Mouse (Mus musculus): ENCODE data around the gene Zfp710. TPM values are rescaled to one million over a fixed set of nuclear protein-coding genes. Genes with fewer than 3 reads are reported as not detected.

The Zfp710 gene
- total and polyA plus RNA-seq, 3 experiments = 14.8 to 19.1 TPM; not detected in 1

- no peak overlapping the region for H3K4me3 ChIP-seq (ENCODE audit: control insufficient read depth in 1 of 2, insufficient read depth in 1 of 2, low read depth in 2 of 2, low read length in 2 of 2)
- no peak overlapping the region for H3K27ac ChIP-seq (ENCODE audit: control insufficient read depth, low read depth, low read length)
- no peaks in the 10 kb centered on the region for H3K27me3 ChIP-seq (ENCODE audit: control insufficient read depth in 1 of 2, insufficient read depth in 2 of 2, low read length in 2 of 2)
- TF ChIP-seq ELF1 (IDR thresholded peaks at IDR 0.05; ENCODE audit: low read depth, low read length) = no peak
- TF ChIP-seq TCF12 (IDR thresholded peaks at IDR 0.05; ENCODE audit: low read depth, low read length) = no peak
- TF ChIP-seq USF1 (IDR thresholded peaks at IDR 0.05; ENCODE audit: low read depth, low read length) = no peak
- TF ChIP-seq MAX (IDR thresholded peaks at IDR 0.05; ENCODE audit: low read length) = no peak
- no peak for TF ChIP-seq MEF2A (IDR thresholded peaks at IDR 0.05; ENCODE audit: extremely low read depth, insufficient replicate concordance, low read depth, low read length, poor library complexity, severe bottlenecking)
- no peak for DNase-seq (ENCODE audit: low read depth, low spot score)
- peaks cover 2 to 3% of the 10 kb centered on the region in 2 experiments; a peak in 3 of 4 replicates for H3K4me1 ChIP-seq (ENCODE audit: control insufficient read depth in 1 of 2, insufficient read depth in 2 of 2, low read length in 2 of 2)
- no peaks in the 10 kb centered on the region for H3K9me3 ChIP-seq (replicated peaks; ENCODE audit: insufficient read depth, low read length)
- H3K36me3 ChIP-seq (ENCODE audit: control insufficient read depth in 1 of 2, insufficient read depth in 2 of 2, low read length in 2 of 2) = peaks cover 0 to 4% of the 10 kb centered on the region in 2 experiments; a peak in 2 of 4 replicates
- H3K79me2 ChIP-seq (ENCODE audit: control insufficient read depth, insufficient read depth, low read length, poor library complexity) = peaks cover 2% of the 10 kb centered on the region
- H3K9ac ChIP-seq (ENCODE audit: control insufficient read depth, low read depth, low read length, poor library complexity, severe bottlenecking) = no peak overlapping the region
Measured at GRCm38 (mm10) chr7:80051835-80052234, 27.2 kb downstream of the Zfp710 start.

GRCm38 (mm10) chr7:80052261-80052660 lies 27.6 kb downstream of the Zfp710 start:
- Histone ChIP-seq H3K4me3 (ENCODE audit: control insufficient read depth in 1 of 2, insufficient read depth in 1 of 2, low read depth in 2 of 2, low read length in 2 of 2) (no peak overlapping the region), H3K79me2 (ENCODE audit: control insufficient read depth, insufficient read depth, low read length, poor library complexity) (peaks cover 2% of the 10 kb centered on the region), H3K4me1 (ENCODE audit: control insufficient read depth in 1 of 2, insufficient read depth in 2 of 2, low read length in 2 of 2) (peaks cover 6 to 7% of the 10 kb centered on the region in 2 experiments; a peak in 3 of 4 replicates), H3K36me3 (ENCODE audit: control insufficient read depth in 1 of 2, insufficient read depth in 2 of 2, low read length in 2 of 2) (peaks cover 0 to 8% of the 10 kb centered on the region in 2 experiments; a peak in 2 of 4 replicates), H3K9me3 (replicated peaks; ENCODE audit: insufficient read depth, low read length) (no peaks in the 10 kb centered on the region), H3K27me3 (ENCODE audit: control insufficient read depth in 1 of 2, insufficient read depth in 2 of 2, low read length in 2 of 2) (no peaks in the 10 kb centered on the region), H3K9ac (ENCODE audit: control insufficient read depth, low read depth, low read length, poor library complexity, severe bottlenecking) (no peak overlapping the region), H3K27ac (ENCODE audit: control insufficient read depth, low read depth, low read length) (no peak overlapping the region)
- TF ChIP-seq E2F4 (IDR thresholded peaks at IDR 0.05; ENCODE audit: borderline replicate concordance, low read depth, low read length) = no peak
- no peak for TF ChIP-seq MYB (IDR thresholded peaks at IDR 0.05; ENCODE audit: low read depth, low read length)
- TF ChIP-seq ZMIZ1 (IDR thresholded peaks at IDR 0.05; ENCODE audit: low read depth, low read length) = no peak
- no peak for TF ChIP-seq JUND (IDR thresholded peaks at IDR 0.05; ENCODE audit: low read depth, low read length)
- TF ChIP-seq MYC (IDR thresholded peaks at IDR 0.05; ENCODE audit: low read depth, low read length) = no peak
- no peak for TF ChIP-seq ZNF384 (IDR thresholded peaks at IDR 0.05; ENCODE audit: low read depth, low read length)
- TF ChIP-seq NELFE (IDR thresholded peaks at IDR 0.05; ENCODE audit: low read depth, low read length) = no peak
- TF ChIP-seq ZKSCAN1 (IDR thresholded peaks at IDR 0.05; ENCODE audit: low read depth, low read length) = no peak
- TF ChIP-seq NRF1 (IDR thresholded peaks at IDR 0.05; ENCODE audit: insufficient read depth, low read depth, low read length, poor library complexity, severe bottlenecking) = no peak
- no peak for TF ChIP-seq POLR2AphosphoS2 (IDR thresholded peaks at IDR 0.05; ENCODE audit: low read length)
- TF ChIP-seq CHD1 (IDR thresholded peaks at IDR 0.05; ENCODE audit: low read depth, low read length) = no peak
- no peak for TF ChIP-seq MAFK (IDR thresholded peaks at IDR 0.05; ENCODE audit: borderline replicate concordance, low read depth, low read length)
- TF ChIP-seq RAD21 (IDR thresholded peaks at IDR 0.05; ENCODE audit: low read depth, low read length) = no peak
- TF ChIP-seq KAT2A (conservative IDR thresholded peaks at IDR 0.05; ENCODE audit: low read depth, low read length) = no peak
- DNase-seq (ENCODE audit: low read depth, low spot score) = no peak

Data from MEL (cell line).